In genomic region chr11:87568255-87568953, GRCm38 (mm10) we compare ENCODE assay signal across 8 mouse cellular contexts. TPM values are rescaled to one million over a fixed set of nuclear protein-coding genes. Genes with fewer than 3 reads are reported as not detected.
DNase-seq lines count a peak whose midpoint lies in the region; ATAC-seq and TF ChIP-seq lines count a peak whose summit lies in the region.

Sept4 (plus strand) TSS chr11:87568903.

- DNase-seq in cerebellum, postnatal 10 days = peak; percentile 50 to 60
- DNase-seq in cerebellum, postnatal 4 days (ENCODE audit: low spot score in 2 of 2) = no peak
- no peak for DNase-seq in testis, postnatal 14 days (ENCODE audit: low spot score)
- no peak for DNase-seq in retina, postnatal 1 day
- no peak for DNase-seq in cerebellum, adult 11 months

- peak within 1 kb of the TSS; percentile 62 for H3K4me3 ChIP-seq in testis, adult 2 months (ENCODE audit: control insufficient read depth, low read depth, low read length)
- H3K4me3 ChIP-seq in hindbrain, embryonic 15.5 days = no peak within 1 kb of the TSS

- H3K9ac ChIP-seq in hindbrain, embryonic 15.5 days = no peak within 1 kb of the TSS

- 84% methylated on average over 7 of the region's 7 CpGs for WGBS in hindbrain, embryonic 15.5 days

- no peaks in the 10 kb centered on the region for H3K27me3 ChIP-seq in testis, adult 2 months (ENCODE audit: control insufficient read depth, insufficient read depth, low read length)
- H3K27me3 ChIP-seq in hindbrain, embryonic 15.5 days = no peaks in the 10 kb centered on the region

- H3K9me3 ChIP-seq in hindbrain, embryonic 15.5 days = no peaks in the 10 kb centered on the region

- H3K4me2 ChIP-seq in hindbrain, embryonic 15.5 days = no peak within 1 kb of the TSS

- no peaks in the 10 kb centered on the region for H3K36me3 ChIP-seq in testis, adult 2 months (ENCODE audit: control insufficient read depth, insufficient read depth, low read length)
- H3K36me3 ChIP-seq in hindbrain, embryonic 15.5 days = no peaks in the 10 kb centered on the region

- no peak within 1 kb of the TSS for H3K27ac ChIP-seq in testis, adult 2 months (ENCODE audit: control insufficient read depth, insufficient read depth, low read depth, low read length)
- H3K27ac ChIP-seq in hindbrain, embryonic 15.5 days (replicated peaks) = no peak within 1 kb of the TSS

- no peak for TF ChIP-seq CTCF in testis, adult 2 months (IDR thresholded peaks at IDR 0.05; ENCODE audit: control insufficient read depth, insufficient read depth, insufficient replicate concordance, low read depth, low read length)

- ATAC-seq in hindbrain, embryonic 15.5 days (ENCODE audit: low FRiP score, low read depth) = no peak
- ATAC-seq in megakaryocyte-erythroid progenitor cell, adult 5-6 weeks (replicated peaks; ENCODE audit: low FRiP score, low TSS enrichment, poor library complexity, severe bottlenecking) = no peak

- peaks cover 4% of the 10 kb centered on the region; the same call in 1 of the 2 replicates for H3K4me1 ChIP-seq in testis, adult 2 months (ENCODE audit: control insufficient read depth, insufficient read depth, low read length)
- no peaks in the 10 kb centered on the region for H3K4me1 ChIP-seq in hindbrain, embryonic 15.5 days (replicated peaks)

- TF ChIP-seq POLR2A in testis, adult 2 months (IDR thresholded peaks at IDR 0.05; ENCODE audit: control insufficient read depth, low read depth, low read length) = no peak

RNA-seq across cellular contexts. Expression of gene Sept4, which starts in this region (rescaled TPM):
- 159 and 174 TPM in 2 replicates for polyA plus RNA-seq in testis, adult 2 months (2012; rRNA removed)
- 30.9 and 32.2 TPM in 2 replicates for polyA plus RNA-seq in hindbrain, embryonic 15.5 days (2015; fragmentation: Nextera tagmentation; extraction: Ambion mirVana)
- total RNA-seq in megakaryocyte-erythroid progenitor cell, adult 5-6 weeks (2014; fragmentation: Nextera tagmentation) = 24.5 and 34.8 TPM in 2 replicates
- total RNA-seq in megakaryocyte-erythroid progenitor cell, adult 5-6 weeks (2017) = 15.0 and 21.6 TPM in 2 replicates

Comparison
In these comparisons a context has a peak if more than half of its experiments do, and no peak if none do; other contexts are left out.
1. DNase-seq: peak in cerebellum, postnatal 10 days (2 of 2); none in cerebellum, postnatal 4 days (0 of 2), testis, postnatal 14 days (single experiment), retina, postnatal 1 day (single experiment) and cerebellum, adult 11 months (single experiment).